Comparison of ENCODE assay signal across 8 mouse cellular contexts in the genomic region with DNA sequence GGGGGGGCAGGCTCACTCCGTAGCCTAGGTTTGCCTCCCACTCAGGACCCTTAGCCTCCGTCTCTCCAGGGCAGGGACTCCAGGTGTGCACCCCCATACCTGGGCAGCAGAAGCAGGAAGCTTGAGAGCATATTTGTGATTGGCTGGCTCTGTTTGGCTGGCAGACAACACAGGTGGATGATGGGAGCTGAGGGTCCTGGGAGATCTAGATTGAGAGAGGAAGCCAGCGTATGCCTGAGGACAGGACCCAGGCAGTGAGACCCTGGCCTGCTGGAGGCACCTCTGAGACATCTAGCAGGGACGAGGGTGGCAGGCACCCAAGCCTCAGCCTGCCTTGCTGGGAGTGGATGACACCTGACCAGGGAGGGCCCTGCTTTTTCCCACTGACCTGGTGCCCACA.
DNase-seq lines count a peak whose midpoint lies in the region; ATAC-seq and TF ChIP-seq lines count a peak whose summit lies in the region.

No protein-coding gene starts in this region.

- 35% methylated on average over 4 of the region's 4 CpGs for WGBS in kidney, postnatal 0 days
- 56% methylated on average over 4 of the region's 4 CpGs for WGBS in embryonic facial prominence, embryonic 10.5 days
- 54% methylated on average over 4 of the region's 4 CpGs for WGBS in hindbrain, postnatal 0 days
- WGBS in midbrain, postnatal 0 days = 53% methylated on average over 4 of the region's 4 CpGs

- peaks cover 26% of the 10 kb centered on the region for H3K4me1 ChIP-seq in kidney, postnatal 0 days (replicated peaks; ENCODE audit: insufficient read depth, low read length)
- peaks cover 86% of the 10 kb centered on the region for H3K4me1 ChIP-seq in embryonic facial prominence, embryonic 10.5 days
- peaks cover 9% of the 10 kb centered on the region; the same call in 1 of the 2 replicates for H3K4me1 ChIP-seq in hindbrain, postnatal 0 days (ENCODE audit: insufficient read depth, low read length)
- H3K4me1 ChIP-seq in midbrain, postnatal 0 days (ENCODE audit: insufficient read depth, low read length) = 0 out of 2 replicates have a peak, but pooled peaks cover 2% of the 10 kb centered on the region

- H3K36me3 ChIP-seq in kidney, postnatal 0 days (ENCODE audit: insufficient read depth, low read length) = no peaks in the 10 kb centered on the region
- 0 out of 2 replicates have a peak, but pooled peaks cover 7% of the 10 kb centered on the region for H3K36me3 ChIP-seq in embryonic facial prominence, embryonic 10.5 days (replicated peaks)
- H3K36me3 ChIP-seq in hindbrain, postnatal 0 days (ENCODE audit: insufficient read depth, low read length) = no peaks in the 10 kb centered on the region
- no peaks in the 10 kb centered on the region for H3K36me3 ChIP-seq in midbrain, postnatal 0 days (ENCODE audit: insufficient read depth, low read length)

- no peaks in the 10 kb centered on the region for H3K27me3 ChIP-seq in kidney, postnatal 0 days (ENCODE audit: insufficient read depth, low read length)
- no peaks in the 10 kb centered on the region for H3K27me3 ChIP-seq in embryonic facial prominence, embryonic 10.5 days (replicated peaks; ENCODE audit: low read depth, poor library complexity, severe bottlenecking)
- H3K27me3 ChIP-seq in hindbrain, postnatal 0 days (ENCODE audit: insufficient read depth, low read length) = no peaks in the 10 kb centered on the region
- H3K27me3 ChIP-seq in midbrain, postnatal 0 days (ENCODE audit: insufficient read depth, low read length) = no peaks in the 10 kb centered on the region

- H3K27ac ChIP-seq in kidney, postnatal 0 days = peak overlapping the region; percentile 86
- H3K27ac ChIP-seq in embryonic facial prominence, embryonic 10.5 days (replicated peaks) = peak overlapping the region; percentile 93
- no peak overlapping the region; the same call in 1 of the 2 replicates for H3K27ac ChIP-seq in hindbrain, postnatal 0 days
- no peak overlapping the region for H3K27ac ChIP-seq in midbrain, postnatal 0 days (ENCODE audit: low read depth, low read length)

- H3K9ac ChIP-seq in kidney, postnatal 0 days (ENCODE audit: low read depth, low read length) = peak overlapping the region; percentile 61
- H3K9ac ChIP-seq in hindbrain, postnatal 0 days (replicated peaks; ENCODE audit: low read length) = no peak overlapping the region
- no peak overlapping the region for H3K9ac ChIP-seq in midbrain, postnatal 0 days (replicated peaks; ENCODE audit: low read length, poor library complexity, severe bottlenecking)

- TF ChIP-seq CTCF in kidney, postnatal 0 days (IDR thresholded peaks at IDR 0.05; ENCODE audit: low read depth) = no peak
- TF ChIP-seq CTCF in hindbrain, postnatal 0 days (IDR thresholded peaks at IDR 0.05; ENCODE audit: low read depth) = no peak
- TF ChIP-seq CTCF in midbrain, postnatal 0 days (IDR thresholded peaks at IDR 0.05) = no peak

- no peak for DNase-seq in kidney, postnatal 0 days (ENCODE audit: low spot score)
- no peak for DNase-seq in kidney, postnatal 25 days
- no peak for DNase-seq in embryonic facial prominence, embryonic 10.5 days (ENCODE audit: low spot score)
- no peak for DNase-seq in hindbrain, postnatal 0 days (ENCODE audit: low spot score)
- no peak for DNase-seq in midbrain, postnatal 0 days (ENCODE audit: low spot score)
- no peak for DNase-seq in kidney, adult 8-10 months
- DNase-seq in right cerebral cortex, postnatal 10 days (ENCODE audit: low spot score in 2 of 2) = no peak

- ATAC-seq in kidney, postnatal 0 days (replicated peaks; ENCODE audit: low FRiP score, low read depth) = 0 out of 2 replicates have a peak, but pooled peaks have one; percentile 2
- peak; percentile 1; the same call in 1 of the 2 replicates for ATAC-seq in hindbrain, postnatal 0 days
- no peak for ATAC-seq in midbrain, postnatal 0 days (ENCODE audit: low FRiP score)
- ATAC-seq in activated CD4-positive, CD25-positive, alpha-beta regulatory T cell, adult 4 months = no peak

- H3K9me3 ChIP-seq in kidney, postnatal 0 days (replicated peaks; ENCODE audit: low read length) = no peaks in the 10 kb centered on the region
- no peaks in the 10 kb centered on the region for H3K9me3 ChIP-seq in embryonic facial prominence, embryonic 10.5 days
- H3K9me3 ChIP-seq in hindbrain, postnatal 0 days (ENCODE audit: low read length) = no peaks in the 10 kb centered on the region
- H3K9me3 ChIP-seq in midbrain, postnatal 0 days (ENCODE audit: low read length) = no peaks in the 10 kb centered on the region

- H3K4me3 ChIP-seq in kidney, postnatal 0 days (replicated peaks; ENCODE audit: low read depth, low read length) = peak overlapping the region; percentile 31; the same call in 1 of the 2 replicates
- H3K4me3 ChIP-seq in embryonic facial prominence, embryonic 10.5 days = peak overlapping the region; percentile 74
- H3K4me3 ChIP-seq in hindbrain, postnatal 0 days (ENCODE audit: low read length) = no peak overlapping the region
- H3K4me3 ChIP-seq in midbrain, postnatal 0 days (ENCODE audit: low read depth, low read length) = peak overlapping the region; percentile 37

- H3K4me2 ChIP-seq in kidney, postnatal 0 days (ENCODE audit: low read length) = peak overlapping the region; percentile 70
- peak overlapping the region; percentile 66; the same call in 1 of the 2 replicates for H3K4me2 ChIP-seq in hindbrain, postnatal 0 days (ENCODE audit: low read depth, low read length)
- peak overlapping the region; percentile 83 for H3K4me2 ChIP-seq in midbrain, postnatal 0 days (ENCODE audit: low read depth, low read length, poor library complexity, severe bottlenecking)

Comparison
In these comparisons a context has a peak if more than half of its experiments do, and no peak if none do; other contexts are left out.
1. ATAC-seq: peak in kidney, postnatal 0 days (single experiment) and hindbrain, postnatal 0 days (single experiment); none in midbrain, postnatal 0 days (single experiment) and activated CD4-positive, CD25-positive, alpha-beta regulatory T cell, adult 4 months (single experiment).
2. H3K27ac ChIP-seq: peak in kidney, postnatal 0 days (single experiment) and embryonic facial prominence, embryonic 10.5 days (single experiment); none in hindbrain, postnatal 0 days (single experiment) and midbrain, postnatal 0 days (single experiment).
3. Peak in every context shown above with its lines, with median percentiles within 50 percentile points of each other: H3K4me2 ChIP-seq.